Mouse (Mus musculus) Patski (cell line): ENCODE results near the gene Ggcx. TPM values are rescaled to one million over a fixed set of nuclear protein-coding genes. Genes with fewer than 3 reads are reported as not detected.
A peak's percentile ranks its signal among the peaks of the same experiment; 100 is the strongest.

Source experiments
- ATAC-seq: fragments of 100-300 bp; one replicate; pipeline ENCODE4 v1.8.0; 2021
- CTCF ChIA-PET: fragments of 350-600 bp; sonication (Branson Sonifier 250); formaldehyde crosslinking; loops from one replicate; lab custom pipeline; 2022; ENCODE audit warnings: inconsistent platforms; lab: Charles Lee
- POLR2A ChIA-PET: fragments of 350-600 bp; sonication (Branson Sonifier 250); formaldehyde crosslinking; loops from one replicate; lab custom pipeline; 2022; ENCODE audit warnings: antibody characterized with exemption, inconsistent platforms; lab: Charles Lee
- DNase-seq: peaks from one replicate; pipeline ENCODE4 v3.0.0-alpha.2; 2011; ENCODE audit warnings: low read depth, low spot score
- H3K27me3 ChIP-seq: fragments of 371-371 bp; one replicate; pipeline ENCODE4 v1.5.1; 2021
- CTCF ChIP-seq: fragments of 100-300 bp; IDR thresholded peaks from one replicate; pipeline ENCODE4 v1.5.1; 2021
- in situ Hi-C: fragments of 300-500 bp; cut with MboI; formaldehyde crosslinking; loops from 3 replicates; pipeline ENCODE4 v1.11.1; 2018; ENCODE audit warnings: low pct_unique_long_range_greater_than_20kb, mixed read lengths
- polyA plus RNA-seq: library from polyadenylated mRNA; unstranded; gene quantifications from one replicate; pipeline ENCODE4 v1.2.3, GENCODE M21; 2021

Ggcx gene
- polyA plus RNA-seq, 1 experiment from 2014 or later = 36.3 TPM

DNA sequence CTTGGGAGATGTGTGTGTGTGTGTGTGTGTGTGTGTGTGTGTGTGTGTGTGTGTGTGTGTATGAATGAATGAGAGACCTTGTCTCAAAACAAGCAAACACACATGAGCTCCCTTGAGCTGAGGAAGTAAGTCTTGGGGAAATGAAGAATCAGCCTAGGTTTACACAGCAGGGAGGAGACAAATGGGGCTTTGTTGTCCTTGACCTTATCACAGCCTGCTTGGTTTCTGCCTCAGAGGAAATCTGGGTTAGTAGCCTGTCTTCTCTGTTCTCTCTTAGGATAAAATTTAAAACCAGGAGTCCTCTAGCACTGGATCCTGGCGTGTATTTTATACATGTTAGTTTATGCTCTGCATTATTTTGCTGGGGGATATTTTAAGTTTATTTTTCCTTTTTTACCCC, 5.7 kb downstream of the Ggcx start:
- CTCF ChIA-PET = no interaction called here

DNA sequence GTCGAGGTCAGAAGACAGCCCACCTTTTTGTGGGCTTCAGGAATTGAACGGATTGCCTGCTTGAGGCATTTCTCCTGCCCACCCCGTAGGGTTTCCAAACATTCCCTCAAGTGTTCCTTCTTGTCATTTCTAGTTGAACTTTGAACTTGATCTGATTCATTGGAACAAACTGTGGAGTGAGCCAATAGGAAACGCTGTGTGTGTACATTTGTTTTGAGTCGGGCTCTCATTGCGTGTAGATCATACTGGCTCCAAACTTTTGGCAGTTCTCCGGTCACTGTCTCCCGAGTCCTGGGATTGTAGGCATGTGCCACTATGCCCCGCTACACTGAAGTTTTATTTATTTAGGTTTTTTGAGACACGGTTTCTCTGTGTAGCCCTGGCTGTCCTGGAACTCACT, 6.8 kb downstream of the Ggcx start:
- ATAC-seq (no peak), DNase-seq (no peak)
- in situ Hi-C loops = no loop called here
- TF ChIP-seq CTCF = no peak
- ChIA-PET CTCF (no interaction called here), POLR2A (no interaction called here)
- H3K27me3 ChIP-seq = no peaks in the 10 kb centered on the region

More for the DNA sequence above, 5.7 kb downstream of the Ggcx start:
- TF ChIP-seq CTCF = no peak
- in situ Hi-C loops = no loop called here
- DNase-seq (no peak), ATAC-seq (no peak)
- no peaks in the 10 kb centered on the region for H3K27me3 ChIP-seq
- POLR2A ChIA-PET = interaction anchor here (0.7 kb wide), 1 partner anchor 120 kb away, joined by 4 read pairs; no protein-coding TSS in a partner anchor

DNA sequence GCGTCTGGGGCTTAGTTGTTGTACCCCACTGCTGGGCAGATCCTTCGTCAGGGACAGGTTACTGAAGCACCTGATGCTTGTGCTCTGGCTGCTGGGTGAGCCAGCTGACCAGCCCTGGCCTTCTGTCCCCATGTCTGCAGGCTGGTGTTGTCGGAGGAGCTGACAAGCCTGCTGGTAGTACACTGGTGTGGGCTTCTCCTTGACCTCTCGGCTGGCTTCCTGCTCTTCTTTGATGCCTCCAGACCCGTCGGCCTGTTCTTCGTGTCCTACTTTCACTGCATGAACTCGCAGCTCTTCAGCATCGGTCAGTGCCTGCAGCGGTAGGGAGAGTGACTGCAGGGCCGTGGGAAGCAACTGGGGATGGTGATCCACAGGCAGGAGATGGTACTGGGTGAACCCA, 11.5 kb downstream of the Ggcx start:
- H3K27me3 ChIP-seq = no peaks in the 10 kb centered on the region
- CTCF ChIA-PET = interaction anchor here (1.3 to 2.5 kb wide), 2 partner anchors 10 to 110 kb away, joined by 3 to 10 read pairs; partner anchors contain the start of gene Ggcx
- in situ Hi-C loops = loop anchor here (5.0 kb wide), 2 partner anchors 112 to 147 kb away; no protein-coding TSS in a partner anchor
- no peak for ATAC-seq
- no peak for TF ChIP-seq CTCF
- no peak for DNase-seq
- POLR2A ChIA-PET = interaction anchor here (1.2 to 1.9 kb wide), 2 partner anchors 109 to 122 kb away, joined by 5 to 8 read pairs; no protein-coding TSS in a partner anchor

DNA sequence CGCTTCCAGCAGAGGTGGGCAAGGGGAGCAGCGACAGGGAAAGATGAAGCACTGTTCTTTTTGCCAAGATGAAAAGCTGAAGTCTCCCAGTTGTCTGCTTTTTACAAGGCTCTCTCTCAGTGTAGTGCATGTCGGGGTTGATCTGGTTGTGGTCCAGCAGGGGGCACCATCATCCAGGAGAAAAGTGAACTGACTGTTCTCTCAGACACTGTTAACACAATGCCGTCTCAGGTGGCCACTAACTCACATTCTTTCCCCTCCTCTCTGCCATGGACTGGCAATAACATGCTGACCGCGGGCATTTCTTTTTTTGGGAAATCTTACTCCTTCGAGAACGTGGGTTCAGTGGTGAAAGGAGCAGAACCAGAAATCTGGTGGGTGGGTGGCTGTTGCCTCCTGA, 13.9 kb downstream of the Ggcx start:
- ChIA-PET POLR2A (no interaction called here), CTCF (interaction anchor here (1.1 to 7.7 kb wide), 4 partner anchors 103 to 138 kb away, joined by 4 to 54 read pairs (median 6); no protein-coding TSS in a partner anchor)
- ATAC-seq (peak; percentile 71), DNase-seq (no peak)
- no peaks in the 10 kb centered on the region for H3K27me3 ChIP-seq
- in situ Hi-C loops = loop anchor here (5.0 kb wide), 2 partner anchors 109 to 144 kb away; no protein-coding TSS in a partner anchor
- TF ChIP-seq CTCF = peak; percentile 92

DNA sequence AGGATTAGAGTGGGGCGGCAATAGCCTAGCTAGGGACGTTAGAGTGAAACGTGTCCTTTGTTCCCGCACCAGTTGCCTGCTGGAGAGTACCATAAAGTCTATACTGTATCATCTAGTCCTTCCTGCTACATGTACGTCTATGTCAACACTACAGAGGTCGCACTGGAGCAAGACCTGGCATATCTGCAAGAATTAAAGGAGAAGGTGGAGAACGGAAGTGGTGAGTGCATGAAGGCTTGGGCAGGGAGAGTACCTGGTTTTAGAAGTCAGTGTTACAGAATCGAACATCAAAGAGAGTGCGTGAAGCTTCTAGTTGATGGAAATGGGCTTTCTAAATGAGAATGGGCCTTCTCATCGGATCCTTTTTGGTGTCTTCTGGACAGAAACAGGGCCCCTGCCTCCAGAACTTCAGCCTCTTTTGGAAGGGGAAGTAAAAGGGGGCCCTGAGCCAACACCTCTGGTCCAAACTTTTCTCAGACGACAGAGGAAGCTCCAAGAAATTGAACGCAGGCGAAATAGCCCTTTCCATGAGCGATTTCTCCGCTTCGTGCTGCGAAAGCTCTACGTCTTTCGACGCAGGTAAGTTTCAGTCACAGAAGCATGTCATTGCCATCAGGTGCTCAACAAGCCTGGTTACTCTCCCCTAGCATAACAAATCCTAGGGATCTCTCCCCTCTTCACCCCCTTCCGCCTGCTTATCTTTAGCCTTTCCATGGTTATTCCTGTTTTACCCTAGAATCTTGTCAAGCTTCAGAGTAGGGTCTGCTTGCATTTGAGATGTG, 15.1 kb downstream of the Ggcx start:
- ATAC-seq (no peak), DNase-seq (no peak)
- ChIA-PET CTCF (interaction anchor here (1.1 to 7.7 kb wide), 4 partner anchors 105 to 149 kb away, joined by 3 to 54 read pairs (median 4); no protein-coding TSS in a partner anchor), POLR2A (interaction anchor here (1.0 to 1.1 kb wide), 2 partner anchors 101 to 104 kb away, joined by 3 to 5 read pairs; no protein-coding TSS in a partner anchor)
- TF ChIP-seq CTCF = no peak
- H3K27me3 ChIP-seq = no peaks in the 10 kb centered on the region
- in situ Hi-C loops = loop anchor here (5.0 kb wide), 2 partner anchors 108 to 143 kb away; no protein-coding TSS in a partner anchor

DNA sequence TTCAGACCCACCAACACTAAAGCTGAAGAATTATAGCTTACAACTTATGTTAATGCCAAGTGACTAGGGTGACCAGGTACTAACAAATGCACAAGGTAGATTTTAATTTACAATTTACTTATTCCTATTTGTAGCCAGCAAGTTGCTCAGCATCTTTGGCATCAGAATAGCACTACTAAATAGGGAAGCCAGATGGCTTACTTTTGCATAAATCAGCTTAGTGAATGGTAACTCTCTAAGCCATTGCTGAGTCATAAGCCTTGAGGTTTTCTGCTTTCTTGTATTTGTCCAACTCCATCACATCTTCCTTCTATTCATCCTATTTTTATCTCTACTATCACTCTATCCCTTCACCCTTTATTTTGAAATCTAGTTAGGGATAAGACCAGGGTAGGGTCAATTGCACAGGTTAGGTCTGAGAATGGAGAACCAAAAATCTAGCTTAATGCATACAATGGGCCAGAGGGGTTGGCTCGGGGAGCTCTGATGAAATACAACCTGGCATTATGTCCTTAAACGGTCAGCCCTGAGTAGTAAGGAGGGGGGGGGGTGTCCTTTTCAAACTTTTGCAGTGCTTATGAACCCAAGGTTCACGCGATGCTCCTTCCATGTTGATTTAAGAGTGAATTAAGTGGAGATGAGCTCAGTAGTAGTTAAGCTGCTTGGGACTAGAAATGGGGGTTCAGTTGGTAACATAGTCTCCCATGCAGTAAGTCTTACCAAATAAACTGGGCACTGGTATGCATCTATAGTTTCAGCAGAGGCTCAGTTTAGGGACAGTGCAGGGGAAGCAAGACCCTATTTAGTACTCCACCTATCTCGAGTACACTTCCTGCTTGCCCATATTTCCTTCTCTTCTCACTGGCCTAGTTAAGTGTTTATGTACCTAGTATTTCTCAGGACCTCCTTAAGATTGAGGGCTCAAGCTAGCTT, 17.1 kb downstream of the Ggcx start:
- in situ Hi-C loops = no loop called here
- ATAC-seq (peak; percentile 47), DNase-seq (no peak)
- no peaks in the 10 kb centered on the region for H3K27me3 ChIP-seq
- ChIA-PET CTCF (interaction anchor here (1.2 to 7.7 kb wide), 3 partner anchors 90 to 103 kb away, joined by 3 to 54 read pairs (median 4); partner anchors contain the start of gene Sh2d6), POLR2A (interaction anchor here (0.9 to 1.3 kb wide), 7 partner anchors 7 to 131 kb away, joined by 3 to 6 read pairs (median 4); partner anchors contain the start of gene Mat2a)
- TF ChIP-seq CTCF = no peak

DNA sequence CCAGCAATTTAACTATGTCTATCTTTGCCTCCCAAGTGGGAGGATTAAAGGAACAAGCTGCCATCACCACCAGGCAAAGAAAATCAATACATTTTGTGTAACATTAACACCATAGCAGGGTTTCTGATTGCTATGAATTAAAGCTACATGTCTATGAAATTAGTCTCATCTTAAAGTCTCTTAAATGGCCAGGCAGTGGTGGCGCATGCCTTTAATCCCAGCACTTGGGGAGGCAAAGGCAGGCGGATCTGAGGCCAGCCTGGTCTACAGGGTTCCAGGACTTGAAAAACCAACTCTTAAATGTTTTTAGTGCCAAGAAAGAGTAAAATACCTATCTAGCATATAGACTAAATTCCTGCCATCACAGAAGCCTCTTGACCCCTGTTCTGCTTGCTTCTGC, 18.0 kb downstream of the Ggcx start:
- ChIA-PET POLR2A (interaction anchor here (1.2 kb wide), 1 partner anchor 102 kb away, joined by 5 read pairs; no protein-coding TSS in a partner anchor), CTCF (interaction anchor here (1.2 to 7.7 kb wide), 3 partner anchors 89 to 102 kb away, joined by 3 to 54 read pairs (median 4); partner anchors contain the start of gene Sh2d6)
- in situ Hi-C loops = no loop called here
- DNase-seq = no peak
- no peaks in the 10 kb centered on the region for H3K27me3 ChIP-seq
- no peak for ATAC-seq
- no peak for TF ChIP-seq CTCF

DNA sequence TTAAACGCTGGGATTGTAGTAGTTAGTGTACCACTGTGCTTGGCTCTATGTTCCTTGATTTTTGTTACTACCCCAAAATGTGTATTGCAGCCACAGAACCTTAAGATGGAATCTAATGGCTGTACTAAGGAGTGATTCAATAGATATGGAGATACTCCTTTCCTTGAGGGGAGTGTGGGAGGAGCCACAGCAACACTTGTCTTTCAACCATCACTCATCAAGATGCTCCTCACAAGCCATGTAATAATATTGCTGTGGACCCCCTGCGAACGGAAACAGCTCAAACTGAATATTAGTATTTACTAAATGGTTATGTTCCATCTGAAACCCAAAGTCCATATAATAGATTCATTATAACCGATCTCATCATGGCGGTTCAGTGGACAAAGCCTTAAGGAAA, 24.1 kb downstream of the Ggcx start:
- ChIA-PET POLR2A (interaction anchor here (0.5 to 3.0 kb wide), 5 partner anchors 8 to 181 kb away, joined by 3 to 17 read pairs (median 5); no protein-coding TSS in a partner anchor), CTCF (no interaction called here)
- DNase-seq (no peak), ATAC-seq (no peak)
- no peaks in the 10 kb centered on the region for H3K27me3 ChIP-seq
- in situ Hi-C loops = no loop called here
- no peak for TF ChIP-seq CTCF

DNA sequence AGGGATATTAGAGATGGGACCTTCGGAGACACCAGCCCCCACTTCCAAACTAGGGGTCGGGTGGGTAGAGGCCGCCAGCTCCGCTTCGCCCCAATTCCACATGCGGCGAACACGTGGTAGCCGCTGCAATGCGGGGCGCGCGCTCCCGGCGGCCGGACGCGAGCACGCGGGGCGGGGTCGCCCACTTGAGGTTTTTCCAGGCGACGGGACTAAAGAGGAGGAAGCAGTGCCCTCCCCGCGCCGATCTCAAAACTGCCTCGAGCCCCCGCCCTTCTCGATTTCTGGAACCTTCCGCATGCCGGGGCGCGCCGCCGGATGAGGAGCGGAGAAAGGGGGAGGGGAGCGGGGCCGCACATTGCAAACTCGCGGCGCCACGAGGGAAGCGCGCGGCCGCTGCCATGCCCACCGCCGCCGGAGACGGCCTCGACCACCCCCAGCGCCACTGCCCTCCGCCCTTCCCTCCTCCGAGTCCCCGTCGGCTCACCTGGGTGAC, 24.8 kb downstream of the Ggcx start:
- H3K27me3 ChIP-seq = no peaks in the 10 kb centered on the region
- CTCF ChIA-PET = interaction anchor here (1.1 to 1.8 kb wide), 2 partner anchors 14 to 95 kb away, joined by 3 to 5 read pairs; no protein-coding TSS in a partner anchor
- DNase-seq = no peak
- ATAC-seq = peak; percentile 31
- in situ Hi-C loops = no loop called here
- POLR2A ChIA-PET = interaction anchor here (0.5 to 3.0 kb wide), 6 partner anchors 9 to 181 kb away, joined by 3 to 17 read pairs (median 4); no protein-coding TSS in a partner anchor
- TF ChIP-seq CTCF = no peak
